Mouse (Mus musculus): Measurements from ENCODE around the gene Kctd12.

GRCm38 (mm10) chr14:102951974-102952373, 30.5 kb downstream of the Kctd12 start:
- TF ChIP-seq CTCF (IDR thresholded peaks at IDR 0.05; ENCODE audit: extremely low read depth, insufficient read length, insufficient replicate concordance, low read depth, low read length) (no peak), POLR2A (IDR thresholded peaks at IDR 0.05; ENCODE audit: low read depth, low read length) (no peak)
